Mouse (Mus musculus) bone marrow macrophage, adult 2 months (primary cell): ENCODE data around the gene Rere. TPM values are rescaled to one million over a fixed set of nuclear protein-coding genes. Genes with fewer than 3 reads are reported as not detected.
A peak's percentile ranks its signal among the peaks of the same experiment; 100 is the strongest.

Experiments
- H3K27ac ChIP-seq: 2 replicates; pipeline ENCODE4 v1.5.1; 2012; ENCODE audit warnings: low read depth, low read length; ENCODE audit not compliant: insufficient read depth
- H3K4me1 ChIP-seq: 2 replicates; pipeline ENCODE4 v1.6.1; 2012; ENCODE audit warnings: low read length; ENCODE audit not compliant: control insufficient read depth, insufficient read depth
- H3K4me3 ChIP-seq: 2 replicates; pipeline ENCODE4 v1.5.1; 2012; ENCODE audit warnings: mild to moderate bottlenecking, low read length, moderate library complexity; ENCODE audit not compliant: insufficient read depth
- CTCF ChIP-seq: IDR thresholded peaks from 2 replicates; pipeline ENCODE4 v1.5.1; 2012; ENCODE audit warnings: low read depth, mild to moderate bottlenecking, low read length, moderate library complexity
- POLR2A ChIP-seq: IDR thresholded peaks from 2 replicates; pipeline ENCODE4 v1.6.1; 2012; ENCODE audit warnings: mild to moderate bottlenecking, low read depth, low read length, borderline replicate concordance
- polyA plus RNA-seq: library from polyadenylated mRNA; stranded (reverse); fragments of >200 nt; gene quantifications from 2 replicates; pipeline ENCODE4 v1.2.4, GENCODE M21; 2012; ENCODE audit not compliant: missing spikeins, insufficient read depth, insufficient read length

The Rere gene
- polyA plus RNA-seq, 1 experiment = 90.2 TPM

DNA sequence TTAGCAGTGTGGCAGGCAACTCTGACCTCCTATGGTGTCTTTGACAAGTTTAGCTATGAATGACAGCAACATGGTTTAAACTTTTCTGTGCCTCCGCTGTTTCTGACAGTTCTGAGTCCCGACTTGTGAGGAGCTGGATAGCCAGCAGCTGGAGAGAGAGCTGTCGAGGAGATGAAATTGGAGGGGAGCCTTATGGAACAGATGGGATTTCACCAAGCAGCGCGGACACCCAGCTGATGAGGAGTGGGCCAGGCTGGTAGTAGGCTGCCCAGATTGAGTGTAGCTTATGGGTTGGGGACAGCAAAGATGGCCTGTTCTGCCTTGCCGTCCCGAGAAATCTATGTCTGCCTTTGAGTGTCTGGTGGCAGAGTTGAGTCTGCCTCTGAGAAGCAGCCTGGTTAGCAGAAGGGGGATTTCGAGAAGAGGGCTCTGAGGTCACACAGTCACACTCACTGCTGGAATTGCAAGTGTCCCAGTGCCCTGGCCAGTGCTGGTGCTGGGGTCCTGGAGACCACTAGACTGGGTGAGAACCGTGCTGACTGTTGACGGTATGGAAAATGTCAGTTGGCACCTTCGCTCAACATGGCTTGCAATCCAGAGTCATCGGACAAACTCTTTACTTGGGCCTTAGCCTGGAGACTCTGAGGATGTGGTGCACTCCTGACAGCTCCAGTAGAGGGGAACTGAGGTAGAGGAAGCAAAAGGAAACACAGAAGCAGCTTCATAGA lies 268.7 kb downstream of the Rere start:
- Histone ChIP-seq H3K4me1 (peaks cover 59% of the 10 kb centered on the region), H3K27ac (no peak overlapping the region), H3K4me3 (no peak overlapping the region)
- TF ChIP-seq CTCF (no peak), POLR2A (no peak)

DNA sequence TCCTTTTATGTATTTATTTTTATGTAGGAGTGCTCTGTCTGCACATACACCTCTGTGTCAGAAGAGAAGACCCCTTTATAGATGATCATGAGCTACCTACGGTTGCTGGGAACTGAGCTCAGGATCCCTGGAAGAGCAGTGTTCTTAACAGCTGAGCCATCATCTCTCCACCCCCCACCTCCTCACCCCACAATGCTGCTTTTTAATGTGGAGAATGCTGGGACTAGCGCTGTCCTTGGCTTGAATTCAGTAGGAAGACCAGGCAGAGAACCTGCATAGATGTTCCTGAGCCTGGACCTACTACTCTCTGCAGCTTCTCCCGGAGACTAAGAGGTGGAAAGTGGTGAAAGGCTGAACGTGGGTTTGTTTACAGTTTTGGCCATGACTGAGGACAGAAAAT lies 269.9 kb downstream of the Rere start:
- peaks cover 53% of the 10 kb centered on the region for H3K4me1 ChIP-seq
- H3K4me3 ChIP-seq = no peak overlapping the region
- H3K27ac ChIP-seq = no peak overlapping the region
- TF ChIP-seq POLR2A (no peak), CTCF (no peak)

DNA sequence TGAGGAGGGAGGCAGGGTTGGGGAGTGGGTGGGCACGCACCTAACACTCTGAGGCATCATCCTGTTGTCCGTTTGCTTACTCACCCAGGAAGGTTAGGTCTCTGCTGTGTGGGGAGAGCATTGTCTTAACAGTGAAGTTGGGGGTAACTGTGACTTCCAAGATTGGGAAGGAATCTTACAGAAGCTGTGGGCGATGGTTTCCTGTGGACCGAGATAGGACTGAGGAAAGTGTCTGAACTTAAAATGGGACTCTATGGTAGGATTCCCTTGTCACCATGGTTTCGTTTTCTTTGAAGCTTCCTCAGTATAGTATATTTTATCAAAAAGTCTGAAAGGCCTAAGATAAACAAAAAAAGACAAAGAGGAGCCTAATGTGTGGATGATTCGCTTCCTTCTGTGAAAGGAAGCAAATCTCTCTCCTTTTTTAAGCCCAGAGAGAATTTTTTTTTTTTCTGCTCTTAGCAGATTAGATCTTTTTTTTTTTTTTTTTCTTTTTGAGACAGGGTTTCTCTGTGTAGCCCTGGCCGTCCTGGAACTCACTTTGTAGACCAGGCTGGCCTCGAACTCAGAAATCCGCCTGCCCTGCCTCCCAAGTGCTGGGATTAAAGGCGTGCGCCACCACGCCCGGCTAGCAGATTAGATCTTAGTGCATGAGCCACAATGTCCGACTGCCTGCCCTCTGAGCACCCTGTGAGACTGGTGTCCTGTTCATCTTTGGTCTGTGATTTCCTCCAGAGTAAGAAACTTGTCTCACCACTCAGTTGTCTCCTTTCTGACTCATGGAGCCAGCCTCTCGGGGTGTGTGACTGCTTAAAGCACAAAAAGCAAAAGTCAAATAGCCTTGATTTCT lies 271.5 kb downstream of the Rere start:
- no peak overlapping the region for H3K27ac ChIP-seq
- H3K4me1 ChIP-seq = peaks cover 50% of the 10 kb centered on the region
- TF ChIP-seq CTCF (no peak), POLR2A (no peak)
- H3K4me3 ChIP-seq = no peak overlapping the region

DNA sequence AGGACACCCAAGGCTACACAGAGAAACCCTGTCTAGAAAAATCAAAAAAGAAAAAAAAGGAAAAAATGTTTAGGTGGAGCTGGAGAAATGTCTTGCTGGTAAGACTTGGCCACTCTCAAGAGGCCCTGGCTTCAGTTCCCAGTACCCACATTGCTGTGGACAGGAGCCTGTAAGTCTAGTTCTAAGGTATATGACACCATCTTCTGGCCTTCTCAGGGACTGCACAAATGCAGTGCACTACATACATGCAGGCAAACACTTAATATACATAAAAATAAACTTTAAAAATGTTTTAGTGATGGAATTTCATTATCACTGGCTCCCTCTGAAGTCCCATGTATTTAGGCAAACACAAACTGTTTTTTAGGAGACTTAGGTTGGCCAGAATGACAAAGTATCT lies 274.3 kb downstream of the Rere start:
- H3K4me1 ChIP-seq = peaks cover 36% of the 10 kb centered on the region
- H3K27ac ChIP-seq = peak overlapping the region; percentile 92
- TF ChIP-seq CTCF (no peak), POLR2A (no peak)
- peak overlapping the region; percentile 21 for H3K4me3 ChIP-seq

DNA sequence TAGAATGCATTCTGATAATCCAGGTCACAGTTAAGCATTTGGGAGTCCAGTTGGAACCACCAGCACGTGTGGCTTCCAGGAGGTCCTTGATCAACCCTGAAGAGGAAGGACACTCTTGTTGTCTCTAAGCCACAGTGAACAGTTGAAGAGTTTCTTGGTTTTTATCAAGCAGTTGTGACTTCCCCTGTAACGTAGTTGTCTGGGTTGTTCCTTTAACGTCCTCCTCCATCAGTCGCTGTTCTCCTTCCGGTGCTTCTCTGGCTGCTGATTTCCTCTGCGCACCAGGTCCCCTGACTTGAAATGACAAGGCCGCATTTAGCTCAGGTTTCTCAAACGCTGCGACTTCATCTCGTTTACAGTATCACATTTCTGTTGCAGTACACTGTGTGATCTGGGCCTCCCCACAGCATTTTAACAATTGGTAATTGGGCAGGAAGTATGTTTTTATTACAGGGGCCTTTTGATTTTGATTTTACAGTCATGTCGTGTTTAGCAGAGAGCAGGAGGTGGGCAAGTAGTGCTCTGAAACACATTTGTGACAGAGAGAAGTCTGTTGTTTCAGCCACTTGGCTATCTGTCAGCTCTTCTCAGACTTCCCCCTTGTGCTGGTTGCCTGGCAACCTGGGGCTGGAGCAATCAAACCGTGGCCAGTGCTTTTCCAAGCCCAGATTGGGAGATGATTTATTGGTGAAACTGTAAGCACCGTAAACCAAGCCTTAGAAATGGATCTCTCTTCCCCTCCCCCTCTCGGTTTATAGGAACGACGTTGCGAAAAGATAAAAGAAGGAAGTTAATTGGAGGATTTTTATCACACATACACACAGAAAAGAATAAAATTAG lies 275.2 kb downstream of the Rere start:
- peaks cover 34% of the 10 kb centered on the region for H3K4me1 ChIP-seq
- peak overlapping the region; percentile 92 for H3K27ac ChIP-seq
- peak overlapping the region; percentile 21 for H3K4me3 ChIP-seq
- TF ChIP-seq CTCF (no peak), POLR2A (no peak)

DNA sequence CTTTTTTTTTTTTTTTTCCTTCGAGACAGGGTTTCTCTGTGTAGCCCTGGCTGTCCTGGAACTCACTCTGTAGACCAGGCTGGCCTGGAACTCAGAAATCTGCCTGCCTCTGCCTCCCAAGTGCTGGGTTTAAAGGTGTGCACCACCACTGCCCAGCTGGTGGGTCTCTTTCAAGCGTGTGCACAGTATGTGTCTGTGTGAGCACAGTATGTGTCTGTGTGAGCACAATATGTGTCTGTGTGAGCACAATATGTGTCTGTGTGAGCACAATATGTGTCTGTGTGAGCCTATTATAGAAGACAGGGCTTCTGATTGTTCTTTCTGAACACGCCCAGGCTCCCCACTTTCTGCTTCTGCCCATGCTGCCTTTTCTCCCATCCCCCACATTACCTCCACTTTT lies 275.8 kb downstream of the Rere start:
- H3K27ac ChIP-seq = peak overlapping the region; percentile 92

DNA sequence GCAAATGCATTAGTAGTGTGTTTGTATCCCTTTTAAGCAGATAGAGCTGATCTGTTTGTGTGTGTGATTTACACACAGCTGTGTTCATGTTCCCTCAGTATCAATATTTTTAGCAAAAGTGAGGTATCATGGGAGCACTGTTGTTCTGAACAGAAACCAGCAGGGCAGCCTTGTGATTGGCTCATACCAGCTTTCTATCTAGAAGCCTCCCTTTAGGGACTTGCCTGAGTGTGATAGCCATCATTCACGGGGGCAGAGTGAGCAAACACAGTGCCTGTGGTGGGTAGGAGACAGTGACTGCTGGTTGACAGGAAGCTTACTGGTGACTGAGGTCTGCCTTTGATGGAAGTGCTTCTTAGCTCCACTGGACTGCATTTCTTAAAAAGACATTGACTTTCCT lies 276.5 kb downstream of the Rere start:
- Histone ChIP-seq H3K4me1 (peaks cover 27% of the 10 kb centered on the region), H3K4me3 (no peak overlapping the region), H3K27ac (peak overlapping the region; percentile 92)
- no peak for TF ChIP-seq POLR2A
- no peak for TF ChIP-seq CTCF

More for the DNA sequence above, 275.8 kb downstream of the Rere start:
- Histone ChIP-seq H3K4me1 (peaks cover 31% of the 10 kb centered on the region), H3K4me3 (peak overlapping the region; percentile 9; the same call in 1 of the 2 replicates)

DNA sequence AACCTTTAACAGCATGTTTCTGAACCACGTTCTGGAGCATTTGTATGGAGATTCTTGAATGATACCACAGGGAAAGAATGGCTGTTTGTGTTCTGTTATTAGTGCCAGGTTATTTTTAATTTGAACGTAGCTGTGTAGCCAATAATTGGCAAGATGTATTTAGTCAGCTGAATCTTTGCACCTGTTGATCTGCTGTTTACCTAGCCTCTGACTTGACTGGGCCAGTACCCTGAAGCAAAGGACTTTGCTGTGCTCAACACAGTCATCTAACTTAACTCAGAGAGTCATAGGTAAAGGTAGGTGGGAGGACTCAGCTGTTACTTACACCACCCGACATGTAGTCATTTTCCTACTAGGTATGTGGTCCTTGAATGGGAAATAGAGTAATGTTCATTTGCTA lies 278.1 kb downstream of the Rere start:
- H3K27ac ChIP-seq = no peak overlapping the region
- no peak for TF ChIP-seq POLR2A
- no peak for TF ChIP-seq CTCF
- peaks cover 26% of the 10 kb centered on the region for H3K4me1 ChIP-seq
- H3K4me3 ChIP-seq = no peak overlapping the region

DNA sequence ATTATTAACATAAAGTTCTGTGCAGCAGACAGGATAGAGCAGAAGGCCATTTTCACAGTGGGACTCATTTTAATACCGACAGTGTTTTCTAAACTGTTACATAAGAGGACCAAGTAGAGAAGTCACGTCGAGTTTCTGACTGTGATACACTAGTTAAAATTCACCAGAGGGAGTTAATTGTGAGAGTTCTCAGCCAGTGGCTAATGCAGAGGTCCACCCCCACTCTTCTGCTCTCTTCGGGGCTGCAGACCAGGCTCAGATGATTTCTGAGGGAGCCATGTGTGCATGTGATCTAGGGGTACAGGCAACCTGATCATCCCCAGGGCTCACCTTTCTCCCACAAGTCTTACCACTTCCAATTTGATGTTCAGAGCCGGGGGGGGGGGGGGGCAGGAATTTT lies 281.8 kb downstream of the Rere start:
- peaks cover 42% of the 10 kb centered on the region for H3K4me1 ChIP-seq
- TF ChIP-seq POLR2A (no peak), CTCF (no peak)

DNA sequence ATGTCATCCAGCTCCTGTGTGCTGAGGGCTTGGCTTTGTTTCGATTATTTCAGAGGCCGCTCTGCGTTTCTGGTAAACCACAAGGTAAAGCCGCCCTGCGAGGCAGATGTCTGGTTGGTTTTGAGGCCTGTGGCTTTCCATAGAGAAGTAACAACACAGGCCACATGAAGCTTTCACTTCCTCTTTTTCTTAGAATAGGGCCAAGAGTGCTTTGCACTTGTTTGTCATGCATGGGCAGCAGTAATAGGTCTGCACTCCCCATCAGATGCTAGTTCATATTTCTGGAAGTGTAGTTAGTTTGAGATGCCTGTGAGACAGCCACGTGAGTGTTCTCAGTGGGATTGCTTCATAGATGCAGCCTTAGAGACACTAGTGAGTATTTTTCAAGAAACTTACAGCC lies 284.7 kb downstream of the Rere start:
- Histone ChIP-seq H3K4me1 (peaks cover 39% of the 10 kb centered on the region), H3K4me3 (peak overlapping the region; percentile 75; the same call in 1 of the 2 replicates), H3K27ac (peak overlapping the region; percentile 93)
- TF ChIP-seq CTCF (no peak), POLR2A (no peak)

More for the DNA sequence above, 281.8 kb downstream of the Rere start:
- H3K4me3 ChIP-seq = no peak overlapping the region
- H3K27ac ChIP-seq = no peak overlapping the region
